Mouse (Mus musculus) erythroid progenitor cell, adult 5-6 weeks (primary cell): ENCODE results near the gene Cdk5. TPM values are rescaled to one million over a fixed set of nuclear protein-coding genes. Genes with fewer than 3 reads are reported as not detected.

Source experiments
- ATAC-seq: replicated peaks from 2 replicates; pipeline ENCODE4 v1.8.0; 2016; ENCODE audit warnings: moderate number of reproducible peaks, mild to moderate bottlenecking, moderate TSS enrichment, inconsistent platforms; ENCODE audit not compliant: poor library complexity, low FRiP score, severe bottlenecking
- total RNA-seq, 2 experiments: library from RNA; stranded (forward) in 1 of 2; stranded (reverse) in 1 of 2; fragments of 150-400 nt in 1 of 2; fragments of 186-747, 209-891 nt in 1 of 2; gene quantifications; 2 replicates each; pipeline versions ENCODE4 v1.2.3 to v1.2.4; 2015 to 2017; ENCODE audit warnings: low replicate concordance in 2 of 2

Gene Cdk5
- total RNA-seq, 2 experiments from 2014 or later = 3.7 to 6.3 TPM

GRCm38 (mm10) chr5:24381486-24381885 lies 41.8 kb downstream of the Cdk5 start:
- no peak for ATAC-seq

GRCm38 (mm10) chr5:24380499-24380898 lies 42.8 kb downstream of the Cdk5 start:
- no peak for ATAC-seq

GRCm38 (mm10) chr5:24379501-24379900 lies 43.8 kb downstream of the Cdk5 start:
- ATAC-seq = no peak

- no peak for ATAC-seq
Observed at GRCm38 (mm10) chr5:24378700-24379099, 44.6 kb downstream of the Cdk5 start.

GRCm38 (mm10) chr5:24374666-24375328 lies 48.5 kb downstream of the Cdk5 start:
- no peak for ATAC-seq

GRCm38 (mm10) chr5:24374216-24374615 lies 49.1 kb downstream of the Cdk5 start:
- ATAC-seq = no peak

GRCm38 (mm10) chr5:24373807-24374206 lies 49.5 kb downstream of the Cdk5 start:
- ATAC-seq = no peak

GRCm38 (mm10) chr5:24369767-24370166 lies 53.6 kb downstream of the Cdk5 start:
- ATAC-seq = no peak

Other genes starting within 250 kb of the Cdk5 start
- not detected in 2 replicates for gene Kcnh2, start 71.9 kb downstream of the Cdk5 start, total RNA-seq (2015; ENCODE audit: low replicate concordance)
- not detected in 2 replicates for gene Kcnh2, start 71.9 kb downstream of the Cdk5 start, total RNA-seq (2017; ENCODE audit: low replicate concordance)
- gene Nos3, start 58.7 kb downstream of the Cdk5 start, total RNA-seq (2015; ENCODE audit: low replicate concordance) = not detected in 2 replicates
- gene Nos3, start 58.7 kb downstream of the Cdk5 start, total RNA-seq (2017; ENCODE audit: low replicate concordance) = not detected in 2 replicates
- gene Atg9b, start 31.4 kb downstream of the Cdk5 start, total RNA-seq (2015; ENCODE audit: low replicate concordance) = not detected in 2 replicates
- not detected in 2 replicates for gene Atg9b, start 31.4 kb downstream of the Cdk5 start, total RNA-seq (2017; ENCODE audit: low replicate concordance)
- gene Abcb8, start 29.9 kb downstream of the Cdk5 start, total RNA-seq (2015; ENCODE audit: low replicate concordance) = 11.9 TPM in 1 of 2 replicates, not detected in the other
- 1.7 and 8.0 TPM in 2 replicates for gene Abcb8, start 29.9 kb downstream of the Cdk5 start, total RNA-seq (2017; ENCODE audit: low replicate concordance)
- not detected in 2 replicates for gene Asic3, start 10.1 kb downstream of the Cdk5 start, total RNA-seq (2015; ENCODE audit: low replicate concordance)
- not detected in 2 replicates for gene Asic3, start 10.1 kb downstream of the Cdk5 start, total RNA-seq (2017; ENCODE audit: low replicate concordance)
- gene Slc4a2, start 307 bp upstream of the Cdk5 start, total RNA-seq (2015; ENCODE audit: low replicate concordance) = 16.6 and 44.4 TPM in 2 replicates
- gene Slc4a2, start 307 bp upstream of the Cdk5 start, total RNA-seq (2017; ENCODE audit: low replicate concordance) = 14.1 and 50.6 TPM in 2 replicates
- gene Fastk, start 21.8 kb upstream of the Cdk5 start, total RNA-seq (2015; ENCODE audit: low replicate concordance) = 37.1 and 78.4 TPM in 2 replicates
- gene Fastk, start 21.8 kb upstream of the Cdk5 start, total RNA-seq (2017; ENCODE audit: low replicate concordance) = 15.8 and 32.3 TPM in 2 replicates
- gene Tmub1, start 24.3 kb upstream of the Cdk5 start, total RNA-seq (2015; ENCODE audit: low replicate concordance) = 5.4 TPM in 1 of 2 replicates, not detected in the other
- gene Tmub1, start 24.3 kb upstream of the Cdk5 start, total RNA-seq (2017; ENCODE audit: low replicate concordance) = 0.64 and 12.8 TPM in 2 replicates
- 9.6 and 10.5 TPM in 2 replicates for gene Agap3, start 28.6 kb upstream of the Cdk5 start, total RNA-seq (2015; ENCODE audit: low replicate concordance)
- gene Agap3, start 28.6 kb upstream of the Cdk5 start, total RNA-seq (2017; ENCODE audit: low replicate concordance) = 14.1 and 23.0 TPM in 2 replicates
- not detected in 2 replicates for gene Gbx1, start 103.7 kb upstream of the Cdk5 start, total RNA-seq (2015; ENCODE audit: low replicate concordance)
- gene Gbx1, start 103.7 kb upstream of the Cdk5 start, total RNA-seq (2017; ENCODE audit: low replicate concordance) = not detected in 2 replicates
- gene Asb10, start 117.4 kb upstream of the Cdk5 start, total RNA-seq (2015; ENCODE audit: low replicate concordance) = not detected in 2 replicates
- gene Asb10, start 117.4 kb upstream of the Cdk5 start, total RNA-seq (2017; ENCODE audit: low replicate concordance) = not detected in 2 replicates
- gene 4931409K22Rik, start 133.3 kb upstream of the Cdk5 start, total RNA-seq (2015; ENCODE audit: low replicate concordance) = not detected in 2 replicates
- not detected in 2 replicates for gene 4931409K22Rik, start 133.3 kb upstream of the Cdk5 start, total RNA-seq (2017; ENCODE audit: low replicate concordance)
- gene Abcf2, start 153.9 kb upstream of the Cdk5 start, total RNA-seq (2015; ENCODE audit: low replicate concordance) = 14.7 and 18.0 TPM in 2 replicates
- 13.7 and 18.1 TPM in 2 replicates for gene Abcf2, start 153.9 kb upstream of the Cdk5 start, total RNA-seq (2017; ENCODE audit: low replicate concordance)
- gene Chpf2, start 163.2 kb upstream of the Cdk5 start, total RNA-seq (2015; ENCODE audit: low replicate concordance) = 5.9 and 10.5 TPM in 2 replicates
- 5.5 and 11.9 TPM in 2 replicates for gene Chpf2, start 163.2 kb upstream of the Cdk5 start, total RNA-seq (2017; ENCODE audit: low replicate concordance)
- gene Smarcd3, start 200.9 kb upstream of the Cdk5 start, total RNA-seq (2015; ENCODE audit: low replicate concordance) = not detected in 2 replicates
- gene Smarcd3, start 200.9 kb upstream of the Cdk5 start, total RNA-seq (2017; ENCODE audit: low replicate concordance) = not detected in 2 replicates